Mouse (Mus musculus): ENCODE results near the gene Npy4r.

DNA sequence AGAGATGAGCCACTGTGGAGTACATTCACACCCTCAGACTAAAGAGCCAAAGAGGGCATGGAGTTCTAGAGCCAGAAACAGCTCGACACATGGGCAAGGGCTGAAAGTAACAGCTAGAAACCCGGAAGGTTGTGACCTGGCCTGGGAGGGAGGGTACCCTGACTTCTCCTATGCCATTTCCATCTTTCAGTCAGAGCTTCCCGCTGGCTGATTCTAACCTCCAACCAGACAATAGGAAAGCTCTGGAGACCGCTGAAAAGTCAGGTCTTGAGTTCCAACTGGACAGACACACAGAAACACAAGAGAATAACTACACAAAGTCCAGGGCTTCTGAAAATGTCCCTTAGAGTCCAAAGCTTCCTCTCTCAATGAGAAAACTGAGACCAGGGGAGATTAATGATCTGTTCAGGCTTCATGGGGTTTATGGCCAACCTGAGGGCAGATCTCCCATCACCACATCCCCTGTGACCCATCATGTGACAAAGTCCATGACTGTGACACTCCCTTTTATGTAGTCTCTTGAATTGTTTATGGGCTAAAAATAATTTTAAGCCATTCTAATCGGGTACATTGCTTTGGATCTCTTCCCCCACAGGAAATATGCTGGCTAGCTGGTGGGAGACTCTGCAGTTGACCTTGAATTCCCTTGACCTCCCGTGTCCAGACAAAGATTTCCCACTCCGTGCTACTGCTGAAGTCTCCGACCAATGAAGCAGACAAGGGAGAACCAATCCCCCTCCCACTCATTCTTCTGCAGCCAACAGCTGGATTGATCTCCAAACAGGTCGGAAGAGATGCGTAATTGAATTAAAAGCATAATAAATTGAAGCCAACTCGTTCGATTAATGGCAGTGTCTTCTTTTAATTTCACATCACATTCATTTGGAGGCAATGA lies 32.0 kb downstream of the Npy4r start:
- no peak for TF ChIP-seq CTCF (IDR thresholded peaks at IDR 0.05; ENCODE audit: low read depth)
- 0 out of 2 replicates have a peak, but pooled peaks have one; percentile 30 for TF ChIP-seq EP300 (IDR thresholded peaks at IDR 0.05; ENCODE audit: low read depth)

Data from heart, postnatal 0 days (tissue).